Mouse (Mus musculus) lung, embryonic 14.5 days (tissue): Measurements from ENCODE around the gene Skiv2l. TPM values are rescaled to one million over a fixed set of nuclear protein-coding genes. Genes with fewer than 3 reads are reported as not detected.

Source experiments
- ATAC-seq: fragments of 200-750 bp; cut with Nextera tagmentation; 2 replicates; pipeline ENCODE4 v1.8.0; 2017; ENCODE audit warnings: mild to moderate bottlenecking, moderate TSS enrichment, moderate library complexity; ENCODE audit not compliant: insufficient read depth
- DNase-seq: peaks from one replicate; pipeline ENCODE4 v3.0.0-alpha.2; 2015
- H3K27ac ChIP-seq: fragments of 300-500 bp; sonication (generic); 2 replicates; pipeline ENCODE4 v1.5.1; 2014; ENCODE audit warnings: low read depth, mild to moderate bottlenecking, moderate library complexity
- H3K27me3 ChIP-seq: fragments of 300-500 bp; sonication (generic); 2 replicates; pipeline ENCODE4 v1.6.1; 2014; ENCODE audit warnings: low read length, control low read depth; ENCODE audit not compliant: insufficient read depth
- H3K36me3 ChIP-seq: fragments of 300-500 bp; sonication (generic); 2 replicates; pipeline ENCODE4 v1.6.1; 2014; ENCODE audit warnings: control low read depth; ENCODE audit not compliant: insufficient read depth
- H3K4me1 ChIP-seq: fragments of 300-500 bp; sonication (generic); 2 replicates; pipeline ENCODE4 v1.6.1; 2014; ENCODE audit warnings: antibody characterized with exemption, control low read depth; ENCODE audit not compliant: insufficient read depth
- H3K4me2 ChIP-seq: fragments of 300-500 bp; sonication (generic); 2 replicates; pipeline ENCODE4 v1.6.1; 2014; ENCODE audit warnings: mild to moderate bottlenecking
- H3K4me3 ChIP-seq: fragments of 300-500 bp; sonication (generic); 2 replicates; pipeline ENCODE4 v1.5.1; 2014; ENCODE audit warnings: low read depth, low read length
- H3K9ac ChIP-seq: fragments of 300-500 bp; sonication (generic); 2 replicates; pipeline ENCODE4 v1.6.1; 2014
- H3K9me3 ChIP-seq: fragments of 300-500 bp; sonication (generic); 2 replicates; pipeline ENCODE4 v1.6.1; 2016; ENCODE audit warnings: low read depth, low read length, control low read depth
- CTCF ChIP-seq: IDR thresholded peaks from 2 replicates; pipeline ENCODE4 v1.5.1; 2016; ENCODE audit warnings: antibody characterized with exemption, low read depth
- WGBS: fragments of 180-500 bp; shearing (Covaris S2); extraction: QIAGEN DNeasy Blood & Tissue Kit; methylation state at CpG from one replicate; pipeline ENCODE4 v1.1.7; 2014; 5-methylcytosine and 5-hydroxymethylcytosine counted together
- polyA plus RNA-seq: library from polyadenylated mRNA; unstranded; fragments of >200 nt; fragmentation: Nextera tagmentation; extraction: Ambion mirVana; gene quantifications from 2 replicates; pipeline ENCODE4 v1.2.1, GENCODE M21; 2014

The Skiv2l gene
- polyA plus RNA-seq, 1 experiment from 2014 or later = 50.3 TPM

DNA sequence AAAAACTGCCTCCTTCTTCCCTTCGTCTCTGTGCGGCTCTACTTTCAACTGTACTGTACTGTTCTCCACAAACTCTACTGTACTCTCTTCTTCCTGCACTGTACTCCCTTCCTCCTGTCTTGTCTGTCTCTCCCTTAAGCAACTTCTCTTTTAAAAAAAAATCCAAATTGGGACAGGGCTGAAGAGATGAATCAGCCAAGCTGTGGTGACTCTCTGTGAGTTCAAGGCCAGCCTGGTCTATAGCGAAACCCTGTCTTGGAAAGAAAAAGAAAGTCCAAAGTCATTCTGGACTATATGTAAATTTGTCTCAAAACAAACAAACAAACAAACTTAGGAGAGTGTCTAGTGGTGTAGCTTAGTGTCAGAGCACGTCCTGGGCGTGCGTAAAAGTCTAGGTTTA lies 24.3 kb upstream of the Skiv2l start:
- no peak overlapping the region for H3K4me3 ChIP-seq
- DNase-seq (no peak), ATAC-seq (no peak)
- WGBS = 74% methylated on average over 6 of the region's 6 CpGs
- no peaks in the 10 kb centered on the region for H3K27me3 ChIP-seq
- H3K9me3 ChIP-seq = no peaks in the 10 kb centered on the region
- H3K27ac ChIP-seq = no peak overlapping the region
- H3K36me3 ChIP-seq = no peaks in the 10 kb centered on the region
- H3K4me2 ChIP-seq = no peak overlapping the region
- no peak overlapping the region for H3K9ac ChIP-seq
- no peaks in the 10 kb centered on the region for H3K4me1 ChIP-seq
- TF ChIP-seq CTCF = no peak

DNA sequence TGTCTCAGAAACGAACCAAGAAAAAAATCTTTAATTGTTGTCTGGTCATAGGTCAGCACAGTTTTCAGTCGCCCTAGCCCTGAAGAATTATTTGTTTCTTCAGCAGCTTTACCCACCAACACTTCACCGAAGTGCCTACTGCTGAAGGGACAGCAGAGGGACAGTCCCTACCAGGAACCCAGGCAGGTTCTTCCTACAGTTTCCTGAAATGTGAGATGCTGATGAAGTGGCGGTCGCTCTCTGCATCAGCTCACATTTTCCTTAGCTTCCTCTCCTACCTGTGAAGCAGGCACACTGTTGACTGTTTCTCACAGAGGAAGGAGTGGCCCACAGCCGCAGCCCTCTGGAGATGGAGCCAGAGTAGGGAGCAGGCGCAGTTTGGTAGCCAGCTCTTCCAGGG lies 16.0 kb upstream of the Skiv2l start:
- ATAC-seq = no peak
- H3K4me1 ChIP-seq = no peaks in the 10 kb centered on the region
- no peak overlapping the region for H3K4me3 ChIP-seq
- H3K9ac ChIP-seq = no peak overlapping the region
- no peak for TF ChIP-seq CTCF
- no peak for DNase-seq
- 54% methylated on average over 7 of the region's 7 CpGs for whole genome bisulfite sequencing
- H3K27ac ChIP-seq = no peak overlapping the region
- H3K4me2 ChIP-seq = no peak overlapping the region
- no peaks in the 10 kb centered on the region for H3K9me3 ChIP-seq
- no peaks in the 10 kb centered on the region for H3K27me3 ChIP-seq
- H3K36me3 ChIP-seq = no peaks in the 10 kb centered on the region

DNA sequence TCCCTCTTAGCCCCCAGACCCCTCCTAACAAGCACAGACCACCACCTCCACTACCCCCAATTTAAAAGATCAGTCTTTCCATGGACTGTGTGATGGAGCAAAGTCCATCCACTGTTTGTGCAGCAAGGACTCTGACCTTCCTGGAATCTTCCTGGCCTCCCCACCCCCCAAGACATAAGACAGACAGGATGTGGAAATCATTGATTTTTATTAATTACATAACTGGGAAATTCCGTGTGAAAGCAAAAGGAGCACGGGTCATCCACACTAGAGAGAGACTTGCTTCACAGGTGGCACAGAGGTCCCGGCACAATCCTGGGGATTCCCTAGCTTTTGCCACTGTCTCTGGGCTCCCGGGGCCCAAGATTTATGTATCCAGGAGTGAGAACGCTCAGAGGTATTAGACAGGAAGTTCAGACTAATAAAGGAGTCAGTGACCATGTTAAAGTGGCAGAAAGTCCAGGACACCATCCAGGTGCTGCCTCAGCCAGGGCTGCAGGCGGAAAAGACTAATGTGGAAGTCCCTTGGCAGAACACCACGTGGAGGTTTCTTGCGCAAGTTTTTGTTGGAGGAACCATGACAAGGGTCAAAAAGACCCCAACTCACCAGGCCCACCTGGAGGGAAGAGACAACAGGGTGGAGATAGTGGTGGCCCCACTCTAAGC lies 12.5 kb upstream of the Skiv2l start, which contains the start of gene Cfb:
Cfb (minus strand) TSS at position 103 of the 666 bp plus-strand sequence.
- Histone ChIP-seq H3K27me3 (no peaks in the 10 kb centered on the region), H3K27ac (no peak within 1 kb of the TSS), H3K9ac (no peak within 1 kb of the TSS), H3K4me2 (no peak within 1 kb of the TSS), H3K9me3 (no peaks in the 10 kb centered on the region), H3K4me3 (no peak within 1 kb of the TSS), H3K36me3 (no peaks in the 10 kb centered on the region), H3K4me1 (no peaks in the 10 kb centered on the region)
- no peak for ATAC-seq
- no peak for TF ChIP-seq CTCF
- DNase-seq = no peak
- 51% methylated on average over 8 of the region's 8 CpGs for WGBS

DNA sequence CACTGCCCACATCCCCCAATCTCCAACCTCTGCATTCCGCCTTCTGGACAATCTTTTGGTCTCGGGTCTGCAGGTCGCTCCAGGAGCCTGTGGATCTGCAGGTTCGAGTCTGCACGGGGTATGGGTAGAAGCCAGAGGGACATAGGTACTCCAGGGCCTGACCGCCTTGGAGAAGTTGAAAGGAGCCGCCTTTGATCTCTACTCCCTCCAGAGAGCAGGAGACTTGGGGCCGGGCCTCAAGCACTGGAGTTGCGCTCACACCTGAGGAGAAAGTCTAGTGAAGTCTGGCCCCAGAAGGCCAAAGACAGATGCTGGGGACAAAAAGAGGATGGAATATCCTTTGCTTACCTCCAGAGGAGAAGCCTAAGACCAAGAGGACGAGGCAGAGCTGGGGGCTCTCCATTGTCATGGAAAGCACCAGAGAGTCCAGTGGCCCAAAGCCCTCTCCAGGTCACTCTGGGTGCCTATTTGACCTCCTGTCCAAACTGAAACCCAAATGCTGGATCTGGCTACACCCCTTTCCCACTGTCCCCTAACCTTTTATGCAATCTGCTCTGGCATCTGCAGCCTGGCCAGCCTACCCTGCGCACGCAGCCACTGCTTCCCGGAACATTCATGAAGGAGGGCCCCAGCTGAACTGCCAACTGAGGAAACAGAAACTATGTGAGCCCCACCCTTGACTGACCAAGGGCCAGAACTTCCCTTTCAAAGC lies 11.8 kb upstream of the Skiv2l start:
- no peaks in the 10 kb centered on the region for H3K27me3 ChIP-seq
- ATAC-seq = no peak
- H3K9me3 ChIP-seq = no peaks in the 10 kb centered on the region
- no peak overlapping the region for H3K9ac ChIP-seq
- TF ChIP-seq CTCF = no peak
- DNase-seq = no peak
- 57% methylated on average over 13 of the region's 13 CpGs for WGBS
- H3K4me2 ChIP-seq = no peak overlapping the region
- H3K36me3 ChIP-seq = peaks cover 1% of the 10 kb centered on the region
- no peak overlapping the region for H3K4me3 ChIP-seq
- no peak overlapping the region for H3K27ac ChIP-seq
- H3K4me1 ChIP-seq = no peaks in the 10 kb centered on the region

- TF ChIP-seq CTCF = no peak
- Histone ChIP-seq H3K4me3 (no peak overlapping the region), H3K36me3 (peaks cover 13% of the 10 kb centered on the region), H3K4me2 (no peak overlapping the region), H3K4me1 (no peaks in the 10 kb centered on the region), H3K9me3 (no peaks in the 10 kb centered on the region), H3K27me3 (no peaks in the 10 kb centered on the region), H3K9ac (no peak overlapping the region), H3K27ac (no peak overlapping the region)
- ATAC-seq (no peak), DNase-seq (no peak)
- 80% methylated on average over 9 of the region's 9 CpGs for WGBS
Observed at GRCm38 (mm10) chr17:34860514-34860913, 10.5 kb upstream of the Skiv2l start.

- ATAC-seq (no peak), DNase-seq (no peak)
- 75% methylated on average over 4 of the region's 4 CpGs for WGBS
- Histone ChIP-seq H3K4me1 (no peaks in the 10 kb centered on the region), H3K4me2 (no peak overlapping the region), H3K27ac (no peak overlapping the region), H3K9ac (no peak overlapping the region), H3K36me3 (peaks cover 31% of the 10 kb centered on the region), H3K4me3 (no peak overlapping the region), H3K9me3 (no peaks in the 10 kb centered on the region), H3K27me3 (no peaks in the 10 kb centered on the region)
- no peak for TF ChIP-seq CTCF
Observed at GRCm38 (mm10) chr17:34858670-34859069, 8.7 kb upstream of the Skiv2l start.

- Histone ChIP-seq H3K9me3 (no peaks in the 10 kb centered on the region), H3K36me3 (peaks cover 48% of the 10 kb centered on the region), H3K4me2 (no peak overlapping the region), H3K27ac (no peak overlapping the region), H3K9ac (no peak overlapping the region), H3K27me3 (no peaks in the 10 kb centered on the region), H3K4me3 (no peak overlapping the region), H3K4me1 (peaks cover 7% of the 10 kb centered on the region; the same call in 1 of the 2 replicates)
- ATAC-seq (peak; percentile 24; the same call in 1 of the 2 replicates), DNase-seq (peak; percentile 82)
- WGBS = 29% methylated on average over 3 of the region's 3 CpGs
- peak; percentile 83 for TF ChIP-seq CTCF
Observed at GRCm38 (mm10) chr17:34855825-34856224, 5.8 kb upstream of the Skiv2l start.
